ENCODE assay signal across 7 mouse cellular contexts in genomic region chr19:4163543-4163887, GRCm38 (mm10). TPM values are rescaled to one million over a fixed set of nuclear protein-coding genes. Genes with fewer than 3 reads are reported as not detected.
DNase-seq lines count a peak whose midpoint lies in the region; ATAC-seq and TF ChIP-seq lines count a peak whose summit lies in the region.

No protein-coding gene starts in this region.

- TF ChIP-seq CTCF in small intestine, adult 2 months (IDR thresholded peaks at IDR 0.05; ENCODE audit: extremely low read depth, insufficient read length, insufficient replicate concordance, low read depth, low read length): no peak

- H3K4me2 ChIP-seq in lung, embryonic 16.5 days (ENCODE audit: low read depth, low read length): peak overlapping the region; percentile 99
- H3K4me2 ChIP-seq in forebrain, embryonic 11.5 days (ENCODE audit: low read depth, low read length, severe bottlenecking): peak overlapping the region; percentile 87
- peak overlapping the region; percentile 95 for H3K4me2 ChIP-seq in limb, embryonic 13.5 days (replicated peaks)

- no peak for DNase-seq in lung, postnatal 10 days
- DNase-seq in forebrain, embryonic 11.5 days (ENCODE audit: low spot score): no peak
- DNase-seq in T-cell, adult 2 months (ENCODE audit: low spot score): no peak
- DNase-seq in cerebellum, postnatal 14 days: no peak

- peak overlapping the region; percentile 89 for H3K9ac ChIP-seq in lung, embryonic 16.5 days (ENCODE audit: low read length)
- H3K9ac ChIP-seq in forebrain, embryonic 11.5 days (ENCODE audit: low read length): peak overlapping the region; percentile 67
- peak overlapping the region; percentile 85 for H3K9ac ChIP-seq in limb, embryonic 13.5 days

- H3K27me3 ChIP-seq in lung, embryonic 16.5 days (ENCODE audit: control insufficient read depth, insufficient read depth, low read depth, low read length): no peaks in the 10 kb centered on the region
- no peaks in the 10 kb centered on the region for H3K27me3 ChIP-seq in forebrain, embryonic 11.5 days (ENCODE audit: control insufficient read depth, insufficient read depth, low read length)
- no peaks in the 10 kb centered on the region for H3K27me3 ChIP-seq in limb, embryonic 13.5 days
- H3K27me3 ChIP-seq in small intestine, adult 2 months (ENCODE audit: control insufficient read depth, insufficient read depth, low read length): no peaks in the 10 kb centered on the region

- ATAC-seq in lung, embryonic 16.5 days (ENCODE audit: low read depth): peak; percentile 9; the same call in 1 of the 2 replicates
- peak; percentile 29; the same call in 1 of the 2 replicates for ATAC-seq in forebrain, embryonic 11.5 days (replicated peaks; ENCODE audit: low FRiP score)
- peak; percentile 26; the same call in 1 of the 2 replicates for ATAC-seq in limb, embryonic 13.5 days (ENCODE audit: low FRiP score, low read depth)

- peak overlapping the region; percentile 84 for H3K4me3 ChIP-seq in lung, embryonic 16.5 days (ENCODE audit: low read length)
- peak overlapping the region; percentile 69 for H3K4me3 ChIP-seq in forebrain, embryonic 11.5 days (ENCODE audit: low read depth, low read length)
- peak overlapping the region; percentile 71 for H3K4me3 ChIP-seq in limb, embryonic 13.5 days
- H3K4me3 ChIP-seq in small intestine, adult 2 months (ENCODE audit: low read depth, low read length): peak overlapping the region; percentile 86

- H3K27ac ChIP-seq in lung, embryonic 16.5 days (ENCODE audit: low read length): peak overlapping the region; percentile 69
- peak overlapping the region; percentile 53; the same call in 1 of the 2 replicates for H3K27ac ChIP-seq in forebrain, embryonic 11.5 days (ENCODE audit: low read depth, low read length)
- H3K27ac ChIP-seq in limb, embryonic 13.5 days: peak overlapping the region; percentile 78
- H3K27ac ChIP-seq in small intestine, adult 2 months (ENCODE audit: insufficient read depth, low read depth, low read length): no peak overlapping the region

- peaks cover 12% of the 10 kb centered on the region for H3K4me1 ChIP-seq in lung, embryonic 16.5 days (replicated peaks; ENCODE audit: control insufficient read depth, insufficient read depth, low read length)
- peaks cover 6% of the 10 kb centered on the region for H3K4me1 ChIP-seq in forebrain, embryonic 11.5 days (replicated peaks; ENCODE audit: control insufficient read depth, insufficient read depth, low read length)
- H3K4me1 ChIP-seq in limb, embryonic 13.5 days: peaks cover 13% of the 10 kb centered on the region
- peaks cover 7% of the 10 kb centered on the region; the same call in 1 of the 2 replicates for H3K4me1 ChIP-seq in small intestine, adult 2 months (ENCODE audit: control insufficient read depth, insufficient read depth, insufficient read length, low read length)

- no peak for TF ChIP-seq POLR2A in small intestine, adult 2 months (IDR thresholded peaks at IDR 0.05; ENCODE audit: low read depth, low read length)

- no peaks in the 10 kb centered on the region for H3K9me3 ChIP-seq in lung, embryonic 16.5 days (ENCODE audit: control insufficient read depth, low read length)
- no peaks in the 10 kb centered on the region for H3K9me3 ChIP-seq in forebrain, embryonic 11.5 days (ENCODE audit: control insufficient read depth, low read length)
- H3K9me3 ChIP-seq in limb, embryonic 13.5 days: no peaks in the 10 kb centered on the region

- H3K36me3 ChIP-seq in lung, embryonic 16.5 days (ENCODE audit: control insufficient read depth, insufficient read depth, low read length): peaks cover 13% of the 10 kb centered on the region; the same call in 1 of the 2 replicates
- H3K36me3 ChIP-seq in forebrain, embryonic 11.5 days (ENCODE audit: control insufficient read depth, insufficient read depth, low read length): no peaks in the 10 kb centered on the region; the same call in 1 of the 2 replicates
- H3K36me3 ChIP-seq in limb, embryonic 13.5 days: peaks cover 30% of the 10 kb centered on the region
- peaks cover 12% of the 10 kb centered on the region for H3K36me3 ChIP-seq in small intestine, adult 2 months (ENCODE audit: control insufficient read depth, insufficient read depth, low read length)

- WGBS in lung, embryonic 16.5 days: 35% methylated on average over 4 of the region's 4 CpGs
- WGBS in forebrain, embryonic 11.5 days: 29% methylated on average over 4 of the region's 4 CpGs
- WGBS in limb, embryonic 13.5 days: 42% methylated on average over 4 of the region's 4 CpGs
- 28% methylated on average over 4 of the region's 4 CpGs for WGBS in small intestine, adult 2 months

RNA-seq across cellular contexts. Expression of gene Rps6kb2, which starts 0.4 kb away (rescaled TPM):
- 51.6 and 52.7 TPM in 2 replicates for polyA plus RNA-seq in lung, embryonic 16.5 days (2015; fragmentation: Nextera tagmentation; extraction: Ambion mirVana)
- polyA plus RNA-seq in forebrain, embryonic 11.5 days (2014; fragmentation: Nextera tagmentation; extraction: Ambion mirVana): 50.1 and 55.8 TPM in 2 replicates
- polyA plus RNA-seq in limb, embryonic 13.5 days (2015; fragmentation: Nextera tagmentation; extraction: Ambion mirVana): 63.9 and 65.7 TPM in 2 replicates
- 37.9 and 42.5 TPM in 2 replicates for polyA plus RNA-seq in small intestine, adult 2 months (2012; rRNA removed)

RNA-seq across cellular contexts. Expression of gene Ptprcap, which starts 10.1 kb away (rescaled TPM):
- polyA plus RNA-seq in lung, embryonic 16.5 days (2015; fragmentation: Nextera tagmentation; extraction: Ambion mirVana): 4.6 and 14.2 TPM in 2 replicates
- polyA plus RNA-seq in forebrain, embryonic 11.5 days (2014; fragmentation: Nextera tagmentation; extraction: Ambion mirVana): 0.52 and 0.96 TPM in 2 replicates
- 2.7 and 3.6 TPM in 2 replicates for polyA plus RNA-seq in limb, embryonic 13.5 days (2015; fragmentation: Nextera tagmentation; extraction: Ambion mirVana)
- 95.3 and 169 TPM in 2 replicates for polyA plus RNA-seq in small intestine, adult 2 months (2012; rRNA removed)

RNA-seq across cellular contexts. Expression of gene Carns1, which starts 11.8 kb away (rescaled TPM):
- polyA plus RNA-seq in lung, embryonic 16.5 days (2015; fragmentation: Nextera tagmentation; extraction: Ambion mirVana): 2.5 and 3.2 TPM in 2 replicates
- 3.1 and 3.2 TPM in 2 replicates for polyA plus RNA-seq in forebrain, embryonic 11.5 days (2014; fragmentation: Nextera tagmentation; extraction: Ambion mirVana)
- 2.2 and 2.5 TPM in 2 replicates for polyA plus RNA-seq in limb, embryonic 13.5 days (2015; fragmentation: Nextera tagmentation; extraction: Ambion mirVana)
- 3.7 and 4.4 TPM in 2 replicates for polyA plus RNA-seq in small intestine, adult 2 months (2012; rRNA removed)

RNA-seq across cellular contexts. Expression of gene Coro1b, which starts 15.1 kb away (rescaled TPM):
- 174 and 184 TPM in 2 replicates for polyA plus RNA-seq in lung, embryonic 16.5 days (2015; fragmentation: Nextera tagmentation; extraction: Ambion mirVana)
- polyA plus RNA-seq in forebrain, embryonic 11.5 days (2014; fragmentation: Nextera tagmentation; extraction: Ambion mirVana): 119 and 128 TPM in 2 replicates
- 137 and 146 TPM in 2 replicates for polyA plus RNA-seq in limb, embryonic 13.5 days (2015; fragmentation: Nextera tagmentation; extraction: Ambion mirVana)
- 264 and 493 TPM in 2 replicates for polyA plus RNA-seq in small intestine, adult 2 months (2012; rRNA removed)

RNA-seq across cellular contexts. Expression of gene Cabp4, which starts 19.7 kb away (rescaled TPM):
- 0.16 TPM in 1 of 2 replicates, not detected in the other for polyA plus RNA-seq in lung, embryonic 16.5 days (2015; fragmentation: Nextera tagmentation; extraction: Ambion mirVana)
- polyA plus RNA-seq in forebrain, embryonic 11.5 days (2014; fragmentation: Nextera tagmentation; extraction: Ambion mirVana): not detected in 2 replicates
- 0.05 and 0.13 TPM in 2 replicates for polyA plus RNA-seq in limb, embryonic 13.5 days (2015; fragmentation: Nextera tagmentation; extraction: Ambion mirVana)
- polyA plus RNA-seq in small intestine, adult 2 months (2012; rRNA removed): 0.25 and 0.42 TPM in 2 replicates
